Mouse (Mus musculus): ENCODE data around the gene Brd3.
"Not testable (repeated sequence)": the region's sequence is repeated elsewhere in the genome, so short reads cannot be mapped to it uniquely, and the experiment has no call there.

Gene Brd3

GRCm38 (mm10) chr2:27507562-27507961 is at the start of gene Brd3:
Gene Brd3 (minus strand): TSS chr2:27507662.
- no peak for DNase-seq (ENCODE audit: low spot score)

- no peak for DNase-seq (ENCODE audit: low spot score)
These were observed 49.5 kb upstream of the Brd3 start for GRCm38 (mm10) chr2:27556921-27557320.

GRCm38 (mm10) chr2:27554308-27554707 is 46.8 kb upstream of the Brd3 start:
- no peak for DNase-seq (ENCODE audit: low spot score)

- DNase-seq (ENCODE audit: low spot score), result peak; percentile 89
These were observed 45.3 kb upstream of the Brd3 start for GRCm38 (mm10) chr2:27552620-27553287.

- DNase-seq (ENCODE audit: low spot score), result no peak
These were observed 41.4 kb upstream of the Brd3 start for GRCm38 (mm10) chr2:27548664-27549369.

- no peak for DNase-seq (ENCODE audit: low spot score)
These were observed 40.5 kb upstream of the Brd3 start for GRCm38 (mm10) chr2:27547986-27548385.

GRCm38 (mm10) chr2:27547326-27547725 is 39.9 kb upstream of the Brd3 start:
- DNase-seq (ENCODE audit: low spot score), result no peak

GRCm38 (mm10) chr2:27546041-27546440 is 38.6 kb upstream of the Brd3 start:
- DNase-seq (ENCODE audit: low spot score), result not testable (repeated sequence)

GRCm38 (mm10) chr2:27545517-27545916 is 38.1 kb upstream of the Brd3 start:
- not testable (repeated sequence) for DNase-seq (ENCODE audit: low spot score)

GRCm38 (mm10) chr2:27544613-27545012 is 37.2 kb upstream of the Brd3 start:
- no peak for DNase-seq (ENCODE audit: low spot score)

- DNase-seq (ENCODE audit: low spot score), result no peak
These were observed 33.8 kb upstream of the Brd3 start for GRCm38 (mm10) chr2:27541225-27541624.

GRCm38 (mm10) chr2:27540515-27540836 is 33.0 kb upstream of the Brd3 start:
- no peak for DNase-seq (ENCODE audit: low spot score)

- peak; percentile 99 for DNase-seq (ENCODE audit: low spot score)
These were observed 32.5 kb upstream of the Brd3 start for GRCm38 (mm10) chr2:27539772-27540514.

GRCm38 (mm10) chr2:27539336-27539735 is 31.9 kb upstream of the Brd3 start:
- DNase-seq (ENCODE audit: low spot score), result peak; percentile 52

- not testable (repeated sequence) for DNase-seq (ENCODE audit: low spot score)
These were observed 31.2 kb upstream of the Brd3 start for GRCm38 (mm10) chr2:27538455-27539330.

- DNase-seq (ENCODE audit: low spot score), result no peak
These were observed 10.8 kb upstream of the Brd3 start for GRCm38 (mm10) chr2:27518283-27518682.

- DNase-seq (ENCODE audit: low spot score), result no peak
These were observed 8.8 kb upstream of the Brd3 start for GRCm38 (mm10) chr2:27516289-27516688.

GRCm38 (mm10) chr2:27515341-27516166 is 8.1 kb upstream of the Brd3 start:
- no peak for DNase-seq (ENCODE audit: low spot score)

- DNase-seq (ENCODE audit: low spot score), result peak; percentile 90
These were observed 7.3 kb upstream of the Brd3 start, which contains the start of gene Wdr5 for GRCm38 (mm10) chr2:27514639-27515328. Gene Wdr5 (plus strand): TSS chr2:27515157.

- DNase-seq (ENCODE audit: low spot score), result no peak
These were observed 6.4 kb upstream of the Brd3 start for GRCm38 (mm10) chr2:27513861-27514260.
